Mouse (Mus musculus): Measurements from ENCODE around the gene 1700024P04Rik. TPM values are rescaled to one million over a fixed set of nuclear protein-coding genes. Genes with fewer than 3 reads are reported as not detected.
A peak's percentile ranks its signal among the peaks of the same experiment; 100 is the strongest.

1700024P04Rik gene
- polyA plus RNA-seq, 1 experiment = not detected

GRCm38 (mm10) chr13:98968517-98968916, 15.8 kb downstream of the 1700024P04Rik start:
- WGBS = 77% methylated on average over 4 of the region's 4 CpGs
- no peak for DNase-seq (ENCODE audit: low read depth, low spot score)

GRCm38 (mm10) chr13:98967942-98968341, 16.4 kb downstream of the 1700024P04Rik start:
- 66% methylated on average over 6 of the region's 6 CpGs for WGBS
- no peak for DNase-seq (ENCODE audit: low read depth, low spot score)

GRCm38 (mm10) chr13:98966583-98966982, 17.8 kb downstream of the 1700024P04Rik start:
- DNase-seq (ENCODE audit: low read depth, low spot score) = no peak
- 89% methylated on average over 5 of the region's 5 CpGs for WGBS

- DNase-seq (ENCODE audit: low read depth, low spot score) = no peak
- 98% methylated on average over 1 of the region's 1 CpGs for WGBS
Observed at GRCm38 (mm10) chr13:98963612-98964011, 20.8 kb downstream of the 1700024P04Rik start.

GRCm38 (mm10) chr13:98958177-98958576, 26.2 kb downstream of the 1700024P04Rik start:
- WGBS = 71% methylated on average over 2 of the region's 2 CpGs
- DNase-seq (ENCODE audit: low read depth, low spot score) = no peak

GRCm38 (mm10) chr13:98956209-98956608, 28.2 kb downstream of the 1700024P04Rik start:
- WGBS = 79% methylated on average over 2 of the region's 2 CpGs
- no peak for DNase-seq (ENCODE audit: low read depth, low spot score)

- DNase-seq (ENCODE audit: low read depth, low spot score) = peak; percentile 76
- 21% methylated on average over 6 of the region's 6 CpGs for WGBS
Observed at GRCm38 (mm10) chr13:98955676-98956075, 28.7 kb downstream of the 1700024P04Rik start.

GRCm38 (mm10) chr13:98955226-98955625, 29.1 kb downstream of the 1700024P04Rik start:
- peak; percentile 73 for DNase-seq (ENCODE audit: low read depth, low spot score)
- under 1% methylated on average over 5 of the region's 5 CpGs for WGBS

- DNase-seq (ENCODE audit: low read depth, low spot score) = no peak
- WGBS = 87% methylated on average over 5 of the region's 5 CpGs
Observed at GRCm38 (mm10) chr13:98953830-98954229, 30.5 kb downstream of the 1700024P04Rik start.

- 77% methylated on average over 7 of the region's 7 CpGs for WGBS
- no peak for DNase-seq (ENCODE audit: low read depth, low spot score)
Observed at GRCm38 (mm10) chr13:98951951-98952350, 32.4 kb downstream of the 1700024P04Rik start.

- WGBS = 47% methylated on average over 4 of the region's 4 CpGs
- DNase-seq (ENCODE audit: low read depth, low spot score) = no peak
Observed at GRCm38 (mm10) chr13:98948146-98948545, 36.2 kb downstream of the 1700024P04Rik start.

- 58% methylated on average over 7 of the region's 7 CpGs for WGBS
- no peak for DNase-seq (ENCODE audit: low read depth, low spot score)
Observed at GRCm38 (mm10) chr13:98946434-98946833, 37.9 kb downstream of the 1700024P04Rik start.

GRCm38 (mm10) chr13:98945908-98946307, 38.5 kb downstream of the 1700024P04Rik start:
- WGBS = 25% methylated on average over 3 of the region's 3 CpGs
- DNase-seq (ENCODE audit: low read depth, low spot score) = no peak

- 68% methylated on average over 4 of the region's 4 CpGs for WGBS
- DNase-seq (ENCODE audit: low read depth, low spot score) = no peak
Observed at GRCm38 (mm10) chr13:98945381-98945780, 39.0 kb downstream of the 1700024P04Rik start.

- no peak for DNase-seq (ENCODE audit: low read depth, low spot score)
- WGBS = 4% methylated on average over 7 of the region's 7 CpGs
Observed at GRCm38 (mm10) chr13:98944620-98945081, 39.7 kb downstream of the 1700024P04Rik start.

- 30% methylated on average over 6 of the region's 6 CpGs for WGBS
- no peak for DNase-seq (ENCODE audit: low read depth, low spot score)
Observed at GRCm38 (mm10) chr13:98942360-98942759, 42.0 kb downstream of the 1700024P04Rik start.

GRCm38 (mm10) chr13:98941829-98942343, 42.5 kb downstream of the 1700024P04Rik start:
- 34% methylated on average over 7 of the region's 7 CpGs for WGBS
- no peak for DNase-seq (ENCODE audit: low read depth, low spot score)

GRCm38 (mm10) chr13:98937108-98937507, 47.3 kb downstream of the 1700024P04Rik start:
- no peak for DNase-seq (ENCODE audit: low read depth, low spot score)
- 70% methylated on average over 6 of the region's 6 CpGs for WGBS

Measured in large intestine, adult 2 months (tissue).